Mouse (Mus musculus): ENCODE measurements around the gene Fam189a2.

The Fam189a2 gene

GRCm38 (mm10) chr19:24030871-24031556 is at the start of gene Fam189a2:
Gene Fam189a2, minus strand, starts transcription at chr19:24031019.
- no peak for DNase-seq (ENCODE audit: low spot score)

- no peak for DNase-seq (ENCODE audit: low spot score)
Measured at GRCm38 (mm10) chr19:24077658-24078057, 46.8 kb upstream of the Fam189a2 start.

- DNase-seq (ENCODE audit: low spot score), result no peak
Measured at GRCm38 (mm10) chr19:24076536-24076935, 45.7 kb upstream of the Fam189a2 start.

- DNase-seq (ENCODE audit: low spot score), result no peak
Measured at GRCm38 (mm10) chr19:24075927-24076326, 45.1 kb upstream of the Fam189a2 start.

- no peak for DNase-seq (ENCODE audit: low spot score)
Measured at GRCm38 (mm10) chr19:24073155-24073554, 42.3 kb upstream of the Fam189a2 start.

GRCm38 (mm10) chr19:24064348-24064895 is 33.6 kb upstream of the Fam189a2 start:
- DNase-seq (ENCODE audit: low spot score), result no peak

GRCm38 (mm10) chr19:24063585-24063984 is 32.8 kb upstream of the Fam189a2 start:
- no peak for DNase-seq (ENCODE audit: low spot score)

GRCm38 (mm10) chr19:24058851-24059250 is 28.0 kb upstream of the Fam189a2 start:
- no peak for DNase-seq (ENCODE audit: low spot score)

- no peak for DNase-seq (ENCODE audit: low spot score)
Measured at GRCm38 (mm10) chr19:24058021-24058420, 27.2 kb upstream of the Fam189a2 start.

GRCm38 (mm10) chr19:24056880-24057279 is 26.1 kb upstream of the Fam189a2 start:
- no peak for DNase-seq (ENCODE audit: low spot score)

- no peak for DNase-seq (ENCODE audit: low spot score)
Measured at GRCm38 (mm10) chr19:24054904-24055303, 24.1 kb upstream of the Fam189a2 start.

- DNase-seq (ENCODE audit: low spot score), result no peak
Measured at GRCm38 (mm10) chr19:24054265-24054664, 23.4 kb upstream of the Fam189a2 start.

- DNase-seq (ENCODE audit: low spot score), result no peak
Measured at GRCm38 (mm10) chr19:24050514-24050913, 19.7 kb upstream of the Fam189a2 start.

GRCm38 (mm10) chr19:24049329-24049728 is 18.5 kb upstream of the Fam189a2 start:
- DNase-seq (ENCODE audit: low spot score), result no peak

- no peak for DNase-seq (ENCODE audit: low spot score)
Measured at GRCm38 (mm10) chr19:24046395-24046993, 15.7 kb upstream of the Fam189a2 start.

GRCm38 (mm10) chr19:24042387-24042786 is 11.6 kb upstream of the Fam189a2 start:
- DNase-seq (ENCODE audit: low spot score), result no peak

GRCm38 (mm10) chr19:24039061-24039853 is 8.4 kb upstream of the Fam189a2 start:
- no peak for DNase-seq (ENCODE audit: low spot score)

GRCm38 (mm10) chr19:24034367-24034766 is 3.5 kb upstream of the Fam189a2 start:
- DNase-seq (ENCODE audit: low spot score), result no peak

- DNase-seq (ENCODE audit: low spot score), result no peak
Measured at GRCm38 (mm10) chr19:24032654-24033236, 1.9 kb upstream of the Fam189a2 start.

GRCm38 (mm10) chr19:24030511-24030870 is 328 bp downstream of the Fam189a2 start:
- DNase-seq (ENCODE audit: low spot score), result no peak

- DNase-seq (ENCODE audit: low spot score), result no peak
Measured at GRCm38 (mm10) chr19:24029616-24030510, 956 bp downstream of the Fam189a2 start.

Measured in layer of hippocampus, adult 9-10 months (tissue).